Mouse (Mus musculus) right cerebral cortex, postnatal 25 days (tissue): ENCODE results near the gene Rasgrf1.

ENCODE experiments used
- DNase-seq: peaks from one replicate; pipeline ENCODE4 v3.0.0; 2022

Rasgrf1 gene

DNA sequence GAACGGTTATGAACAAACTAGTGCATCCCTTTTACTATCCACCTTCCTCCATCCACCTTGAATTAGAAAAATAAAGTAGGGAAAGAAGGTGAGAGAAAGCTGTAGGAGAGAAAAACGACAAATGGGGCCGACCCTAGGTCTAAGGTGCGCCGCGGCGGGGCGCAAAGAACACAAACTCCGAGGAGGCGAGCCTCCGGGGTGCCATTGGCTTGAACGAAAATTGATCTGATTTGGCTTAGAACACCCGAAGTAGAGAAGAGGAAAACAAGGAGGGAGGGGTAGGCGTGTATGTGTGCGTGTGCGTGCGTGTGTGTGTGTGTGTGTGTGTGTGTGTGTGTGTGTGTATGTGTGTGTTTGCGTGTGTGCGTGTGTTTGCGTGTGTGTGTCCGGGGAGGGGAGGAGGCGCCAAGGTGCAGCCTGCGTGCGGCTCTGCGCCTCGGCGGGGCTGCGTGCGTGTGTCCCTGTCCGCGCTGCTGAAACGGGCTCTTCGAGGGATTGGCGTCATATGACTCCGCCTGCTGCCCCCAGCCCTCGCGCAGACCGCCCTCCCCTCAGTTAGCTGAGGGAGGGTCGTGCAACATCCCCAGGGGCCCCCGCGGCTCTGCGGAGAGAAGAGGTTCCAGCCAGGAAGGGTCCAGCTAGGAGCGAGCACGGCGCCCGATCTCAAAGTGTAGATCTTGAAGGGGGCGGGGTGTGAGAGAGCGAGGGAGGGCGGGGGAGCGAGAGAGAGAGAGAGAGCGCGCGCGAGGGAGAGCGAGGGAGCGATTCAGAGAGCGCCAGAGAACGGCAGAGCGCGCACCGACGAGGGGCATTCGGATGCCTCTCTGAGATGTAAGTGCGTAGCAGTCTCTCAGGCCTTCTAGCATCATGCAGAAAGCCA, at the start of gene Rasgrf1:
TSS of gene Rasgrf1 (plus strand) at position 778 of the 880 bp plus-strand sequence.
- peak; percentile 78 for DNase-seq

DNA sequence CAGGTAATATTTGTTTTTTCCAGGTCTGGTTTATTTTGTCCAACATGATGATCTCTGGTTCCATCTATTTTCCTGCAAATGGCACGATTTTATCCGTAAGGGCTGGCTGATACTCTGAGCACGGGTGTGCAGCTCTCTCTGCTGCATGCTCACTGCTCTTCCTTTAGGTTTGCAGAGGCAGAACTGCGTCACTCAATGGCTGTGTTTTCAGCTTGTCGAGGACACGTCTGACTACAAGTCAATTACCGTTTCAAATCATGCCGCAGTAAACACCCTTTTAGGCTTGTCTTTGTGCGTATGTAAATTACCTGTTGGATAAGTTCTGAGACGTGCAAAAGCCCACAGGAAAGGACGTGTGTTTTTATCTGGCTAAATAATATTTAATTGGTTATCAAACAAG, 49.6 kb upstream of the Rasgrf1 start:
- no peak for DNase-seq

DNA sequence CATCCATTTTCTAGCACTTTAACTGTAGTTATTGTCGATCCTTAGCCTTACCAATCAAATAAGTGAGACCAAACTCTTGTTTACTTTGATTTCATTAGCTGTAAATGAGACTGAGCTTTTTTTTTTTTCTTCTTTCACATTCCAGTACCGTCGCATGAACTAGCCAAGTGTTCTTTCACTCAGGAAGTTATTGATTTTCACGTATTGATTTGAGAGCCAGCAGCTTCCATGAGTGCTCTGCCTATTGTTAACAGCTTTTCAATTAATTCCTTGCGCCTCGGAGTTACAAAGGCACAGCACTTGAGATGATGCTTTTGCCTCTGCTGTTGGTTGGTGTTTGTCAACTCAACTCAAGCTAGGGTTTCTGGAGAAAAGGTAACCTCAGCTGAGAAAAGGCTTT, 49.1 kb upstream of the Rasgrf1 start:
- no peak for DNase-seq

DNA sequence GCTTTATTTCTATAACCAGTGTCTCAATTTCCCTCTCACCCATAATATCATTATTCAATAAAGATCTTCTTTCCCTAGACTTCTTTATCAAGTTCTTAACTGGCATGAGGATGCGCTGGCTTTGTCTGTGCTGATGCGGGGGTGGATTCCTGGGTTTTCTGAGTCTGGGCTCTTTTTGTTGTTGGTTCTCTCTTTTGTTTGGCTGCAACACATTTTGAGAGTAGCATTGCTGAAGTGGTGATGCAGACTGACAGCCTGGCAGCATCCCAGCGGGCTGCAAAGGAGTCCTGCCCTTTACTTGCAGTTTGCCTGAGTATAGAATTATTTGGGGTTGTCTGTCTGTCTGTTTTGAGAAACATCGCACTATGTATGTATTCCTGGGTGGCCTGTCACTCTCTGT, 42.6 kb upstream of the Rasgrf1 start:
- no peak for DNase-seq

DNA sequence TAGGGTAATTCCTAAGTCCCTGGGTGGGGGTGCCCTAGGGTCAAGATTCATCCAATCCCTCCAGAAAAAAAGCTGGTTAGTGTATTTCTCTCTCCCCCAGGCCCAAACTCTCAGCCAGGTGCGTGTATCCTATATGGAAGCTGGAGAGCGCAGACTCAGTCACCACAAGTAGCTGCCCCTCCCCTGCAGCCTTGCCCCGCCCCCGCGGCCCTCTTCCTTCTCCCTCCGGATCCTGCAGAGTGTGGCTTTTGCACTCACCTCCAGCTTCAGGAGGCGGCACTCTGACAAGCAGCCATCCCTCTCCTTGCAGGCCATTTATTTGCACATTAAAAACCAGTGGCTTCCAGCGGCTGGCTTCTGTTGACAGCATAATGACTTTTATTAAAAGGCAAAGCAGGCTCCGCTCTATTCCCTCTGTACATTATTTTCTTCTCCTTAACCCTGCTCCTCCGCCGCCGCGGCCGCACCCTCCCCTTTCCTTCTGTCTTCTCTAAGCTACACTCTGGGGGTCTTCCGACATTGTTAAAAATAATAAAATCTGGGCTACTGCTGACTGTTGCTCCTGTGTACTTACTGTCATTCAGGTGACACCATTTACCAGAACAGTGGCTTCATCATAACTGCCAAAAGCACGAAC, 41.5 kb upstream of the Rasgrf1 start:
- no peak for DNase-seq

DNA sequence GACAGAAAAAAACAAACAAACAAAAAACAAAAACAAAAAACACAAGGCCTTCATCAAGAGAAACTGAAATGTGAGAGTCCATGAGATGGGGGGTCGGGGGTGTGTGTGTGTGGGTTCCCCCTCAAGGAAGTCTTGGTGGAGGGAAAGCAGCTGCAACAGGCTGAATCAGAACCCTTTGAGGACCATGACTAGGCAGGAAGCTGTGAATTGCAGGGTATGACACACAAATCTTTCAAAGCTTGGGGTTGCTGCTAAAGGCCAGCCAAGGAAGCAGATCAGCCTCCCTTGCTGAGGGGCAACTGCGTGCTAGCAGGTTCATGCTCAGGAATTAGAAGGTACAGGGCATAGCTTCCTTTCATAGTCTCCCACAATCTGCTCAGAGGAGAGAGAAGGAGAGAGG, 40.1 kb upstream of the Rasgrf1 start:
- DNase-seq, result no peak

DNA sequence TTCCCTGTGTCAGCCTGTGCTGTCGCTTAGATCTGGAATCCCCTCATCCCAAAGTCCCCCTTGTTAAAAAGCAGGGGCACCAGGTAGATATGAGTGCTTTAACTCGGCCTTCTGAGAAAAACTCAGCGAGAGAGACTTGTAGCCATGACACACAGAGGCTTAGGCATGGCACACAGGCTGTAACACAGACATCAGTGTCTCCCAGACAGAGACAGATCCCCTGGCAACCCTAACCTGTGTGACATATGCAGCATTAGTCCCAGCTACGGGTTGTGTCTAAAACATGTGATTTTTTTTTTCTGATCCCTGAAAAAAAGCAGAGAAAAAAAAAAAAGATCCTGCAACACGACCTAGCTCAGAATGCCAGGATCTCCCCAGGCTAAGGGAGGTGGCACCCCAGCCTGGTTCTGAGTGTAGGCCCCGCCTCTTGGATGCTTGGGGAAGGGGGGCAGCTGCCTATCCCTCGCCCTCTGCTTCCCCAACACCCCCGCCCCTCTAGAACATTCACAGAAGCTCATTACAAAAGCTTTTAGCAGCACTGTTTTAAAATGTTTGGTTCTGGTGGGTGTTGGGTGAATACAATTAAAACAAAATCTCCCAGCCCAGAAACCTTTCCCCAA, 39.1 kb upstream of the Rasgrf1 start:
- no peak for DNase-seq

DNA sequence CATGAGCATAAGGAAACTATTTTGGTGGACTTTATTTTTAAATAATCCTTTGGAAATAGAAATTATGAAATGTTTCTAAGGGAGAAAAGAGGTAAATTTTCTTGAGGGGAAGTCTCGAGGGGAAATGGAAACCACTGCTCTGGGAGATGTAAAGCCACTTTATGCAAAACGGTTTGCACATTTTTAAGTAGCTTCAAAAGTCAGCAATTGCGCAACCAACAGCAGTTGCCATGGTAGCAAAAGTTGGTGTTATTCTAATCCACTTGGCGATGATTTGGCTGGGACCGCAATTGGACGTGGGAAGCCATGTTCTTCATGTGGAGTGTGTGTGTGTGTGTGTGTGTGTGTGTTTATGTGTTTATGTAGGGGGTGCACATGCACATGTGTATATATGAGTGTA, 37.6 kb upstream of the Rasgrf1 start:
- DNase-seq, result no peak

DNA sequence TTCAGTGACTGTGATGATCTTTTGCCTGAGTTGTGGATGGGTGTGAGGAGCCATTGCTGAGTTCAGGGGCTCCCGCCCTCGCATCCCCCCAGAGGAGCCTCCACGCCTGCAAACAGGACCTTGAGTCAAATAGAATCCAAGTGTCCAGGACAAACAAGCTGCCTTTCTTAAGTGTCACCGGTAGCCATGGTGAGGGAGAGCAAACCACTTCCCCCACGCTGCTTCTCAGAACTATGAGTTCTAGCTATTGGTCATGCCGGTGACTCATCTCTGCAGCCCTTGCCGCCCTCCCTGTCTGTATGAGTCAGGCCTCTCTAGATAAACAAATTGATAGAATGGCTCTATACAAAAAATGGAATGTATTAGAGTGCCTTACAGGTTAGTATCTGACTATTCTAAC, 35.3 kb upstream of the Rasgrf1 start:
- DNase-seq, result no peak

DNA sequence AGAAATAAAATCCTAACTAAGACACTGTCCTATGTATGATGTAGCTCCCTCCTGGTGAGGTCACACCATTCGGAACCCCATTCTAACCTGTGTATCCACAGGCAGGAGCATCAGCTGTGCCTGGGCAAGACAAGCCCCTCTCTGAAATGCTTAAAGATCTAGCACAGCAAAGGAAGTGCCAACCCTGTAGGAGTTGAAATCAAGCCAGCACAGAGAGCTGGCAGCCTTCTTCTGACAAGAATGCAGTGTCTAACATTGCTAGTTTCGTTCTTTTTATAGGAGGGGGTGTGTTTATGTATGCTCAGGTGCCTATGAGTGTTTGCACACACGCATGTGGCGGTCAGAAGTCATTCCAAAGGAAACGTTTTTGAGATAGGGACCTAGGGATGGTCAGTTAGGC, 34.2 kb upstream of the Rasgrf1 start:
- no peak for DNase-seq

DNA sequence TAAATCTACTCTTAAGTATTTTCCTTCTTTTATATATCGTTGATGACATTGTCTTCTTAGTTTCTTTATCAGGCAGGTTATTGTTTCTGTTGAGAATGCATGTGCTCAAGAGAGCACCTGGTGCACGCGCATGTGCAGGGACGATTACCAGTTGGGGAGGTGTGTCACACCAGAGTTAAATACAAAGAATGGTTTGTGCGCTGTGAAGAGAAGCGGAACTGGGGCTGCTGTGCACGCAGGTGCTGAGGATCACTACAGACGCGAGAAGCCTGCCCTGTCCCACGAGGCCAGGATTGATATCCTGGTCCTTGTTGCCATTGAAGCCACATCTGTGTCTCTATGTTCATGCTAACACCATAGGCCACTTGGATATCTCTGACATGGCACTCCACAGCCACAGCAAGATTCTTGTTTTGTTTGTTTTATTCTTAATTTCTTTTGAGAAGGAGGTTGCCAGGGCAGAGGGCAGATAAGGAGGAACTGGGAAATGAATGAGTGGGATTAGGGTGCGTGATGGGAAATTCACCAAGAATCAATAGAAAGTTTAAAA, 31.2 kb upstream of the Rasgrf1 start:
- no peak for DNase-seq

DNA sequence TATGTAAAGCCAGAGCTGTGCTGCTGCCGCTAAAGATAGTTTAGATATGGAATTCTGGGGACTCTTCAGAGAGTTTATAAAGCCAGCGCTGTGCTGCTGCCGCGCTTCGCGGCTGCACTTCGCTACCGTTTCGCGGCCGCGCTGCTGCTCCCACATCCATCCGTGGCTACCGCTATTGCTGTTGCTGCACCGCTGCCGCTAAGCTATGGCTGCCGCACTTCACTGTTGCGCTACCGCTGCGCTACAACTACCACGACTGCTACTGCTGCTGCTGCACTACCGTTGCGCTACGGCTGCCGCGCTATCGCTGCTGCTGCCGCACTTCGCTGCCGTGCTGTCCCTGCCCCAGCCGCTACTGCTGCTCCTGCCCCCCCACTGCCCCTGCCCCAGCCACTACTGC, 30.1 kb upstream of the Rasgrf1 start:
- DNase-seq, result peak; percentile 43

DNA sequence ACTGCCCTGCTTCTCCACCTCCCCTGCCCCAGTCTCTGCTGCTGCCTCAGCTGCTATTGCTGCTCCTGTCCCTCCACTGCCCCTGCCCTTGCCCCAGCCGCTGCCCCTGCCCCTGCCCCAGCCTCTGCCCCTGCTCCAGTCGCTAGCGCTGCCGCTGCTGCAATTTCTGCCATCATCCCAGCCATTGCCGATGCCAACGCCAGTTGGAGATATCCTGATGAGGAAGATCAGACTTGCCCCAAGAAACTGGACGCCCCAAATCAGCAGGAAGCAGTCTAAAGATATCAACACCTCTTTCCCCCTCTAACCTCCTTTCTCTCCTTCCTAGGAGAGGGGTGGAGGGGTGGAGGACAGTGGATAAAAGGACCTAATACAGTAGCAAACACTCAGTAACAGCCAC, 28.2 kb upstream of the Rasgrf1 start:
- no peak for DNase-seq

DNA sequence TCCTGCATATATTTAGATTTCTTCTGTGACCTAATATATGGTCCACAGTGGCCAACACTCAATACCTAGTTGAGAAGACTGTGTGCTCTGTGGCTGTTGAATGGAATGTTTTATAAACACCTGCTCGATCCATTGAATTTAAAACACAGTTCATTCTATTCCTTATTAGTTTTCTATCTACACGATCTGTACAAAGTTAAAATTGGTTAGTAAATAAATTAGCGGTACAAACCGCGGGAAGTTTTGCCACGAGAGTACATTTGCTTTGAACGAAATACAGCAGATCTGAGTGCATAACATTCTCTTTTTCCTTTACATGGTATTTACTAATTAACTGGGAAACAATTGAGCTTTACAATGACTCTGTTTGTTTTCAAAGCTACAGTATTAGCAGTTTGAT, 27.1 kb upstream of the Rasgrf1 start:
- DNase-seq, result no peak

DNA sequence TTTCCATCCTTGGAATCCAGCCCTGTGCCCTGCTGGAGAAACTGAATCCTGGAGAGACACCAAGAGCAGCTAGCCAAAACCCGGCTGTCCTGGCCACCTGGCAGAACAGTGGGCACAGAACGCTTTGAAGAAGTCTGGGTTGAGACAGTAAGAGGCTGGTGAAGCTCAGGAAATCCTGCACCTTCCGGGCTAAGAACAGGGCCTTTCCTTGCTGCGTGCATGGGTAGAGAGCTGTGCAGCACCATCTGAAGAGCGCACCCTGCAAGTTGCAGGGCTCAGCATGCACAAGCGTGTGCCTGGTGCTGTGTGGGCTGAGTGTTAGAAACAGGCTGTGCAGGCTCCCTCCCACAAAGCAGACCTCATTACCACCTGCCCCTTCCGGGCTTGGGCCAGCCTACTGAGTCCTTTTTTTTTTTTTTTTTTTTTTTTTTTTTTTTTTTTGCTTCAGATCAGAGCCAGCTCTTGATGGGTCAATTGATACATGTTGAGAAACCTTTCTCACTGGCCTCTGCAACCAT, 23.9 kb upstream of the Rasgrf1 start:
- DNase-seq, result no peak

DNA sequence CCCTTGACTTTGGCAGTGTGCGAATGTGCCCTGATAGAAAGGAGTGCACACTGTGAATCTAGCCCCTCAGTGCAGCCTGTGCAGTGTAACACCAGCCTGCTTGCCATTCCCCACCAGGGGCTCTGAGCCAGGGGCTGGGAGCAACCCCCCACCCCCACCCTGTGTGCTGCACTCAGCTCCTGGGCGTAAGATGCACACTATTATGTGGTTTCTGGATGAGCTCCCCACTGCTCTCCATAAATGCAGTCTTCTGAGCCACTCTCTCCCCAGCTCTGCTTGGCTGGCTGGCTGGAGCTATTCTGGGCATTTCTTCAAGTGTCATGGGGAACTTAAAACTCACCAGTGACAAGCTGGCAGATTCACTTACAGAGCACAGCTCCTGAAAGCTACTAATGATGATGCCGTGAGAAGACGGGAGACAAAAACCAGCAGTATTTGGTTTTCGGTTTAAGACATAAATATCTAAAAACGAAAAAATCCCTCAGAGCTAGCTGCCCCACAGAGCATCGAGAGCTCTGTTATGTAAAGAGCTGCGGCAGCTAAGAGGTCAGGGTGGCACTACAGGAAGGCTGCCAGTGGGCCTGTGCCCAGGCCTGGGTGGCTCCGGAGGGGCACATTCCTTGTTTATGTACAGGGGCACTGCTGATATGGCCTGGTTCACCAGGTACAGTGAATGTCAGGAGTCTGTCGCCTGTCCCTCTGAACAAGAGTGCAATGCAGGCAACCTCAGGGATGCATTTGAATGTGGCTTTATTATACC, 18.0 kb upstream of the Rasgrf1 start:
- no peak for DNase-seq

DNA sequence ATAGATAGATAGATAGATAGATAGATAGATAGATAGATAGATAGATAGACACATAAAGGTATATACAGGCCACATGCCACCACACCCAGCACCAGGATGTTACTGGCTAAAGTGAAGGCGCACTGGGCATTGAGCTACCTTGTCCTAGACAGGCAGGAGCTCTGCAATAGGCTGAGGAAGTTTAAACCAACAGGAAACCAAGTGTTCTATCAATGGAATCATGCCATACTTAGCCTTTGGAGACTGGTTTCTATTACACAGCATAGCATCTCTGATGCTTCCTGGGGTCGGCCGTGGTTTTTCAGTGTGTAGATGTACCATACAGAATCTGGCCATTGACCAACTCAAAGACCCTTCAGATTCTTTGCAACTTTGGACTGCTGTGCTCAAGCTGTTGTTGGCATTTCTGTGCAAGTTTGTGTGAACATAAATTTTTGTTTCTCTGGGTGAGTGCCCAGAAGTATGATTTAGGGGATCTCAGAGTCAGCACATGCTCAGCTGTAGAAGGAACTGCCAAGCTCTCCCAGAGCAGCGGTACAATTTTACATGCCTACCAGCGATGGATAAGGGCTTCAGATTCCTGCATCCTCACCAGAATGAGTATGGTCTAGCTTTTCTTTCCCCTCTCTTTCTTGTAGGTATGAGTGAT, 17.0 kb upstream of the Rasgrf1 start:
- no peak for DNase-seq

DNA sequence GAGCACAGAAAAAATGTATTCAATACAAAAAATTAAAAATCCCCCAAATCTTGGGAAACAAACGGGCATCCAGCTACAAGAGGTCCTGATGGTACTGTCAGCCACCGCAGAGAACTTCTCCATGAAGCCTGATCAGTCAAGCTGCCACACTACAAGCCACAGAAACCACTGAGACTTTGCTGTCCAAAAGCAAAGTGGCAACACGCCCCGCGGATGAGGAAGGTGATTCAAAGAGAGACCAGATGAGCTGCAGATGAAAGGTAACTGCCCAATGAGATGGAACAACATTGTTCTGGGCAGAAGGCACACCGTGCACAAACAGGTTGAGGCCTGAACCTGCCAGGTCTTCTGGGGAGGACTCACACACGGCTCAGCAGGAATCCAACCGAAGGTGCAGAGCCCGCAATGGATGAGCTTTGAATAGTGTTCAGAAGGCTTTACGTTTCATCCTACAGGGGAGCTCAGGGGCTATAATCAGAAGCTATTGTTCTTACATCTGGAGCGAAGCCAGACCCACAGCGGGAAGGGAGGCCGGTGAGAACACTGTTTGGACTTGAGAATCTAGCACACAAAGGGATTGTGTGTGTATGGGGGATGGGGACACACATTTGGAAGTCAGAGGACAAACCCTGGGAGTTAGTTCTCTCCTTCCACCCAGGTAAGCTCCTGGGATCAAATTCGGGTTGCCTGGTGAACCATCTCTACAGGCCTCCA, 9.4 kb upstream of the Rasgrf1 start:
- DNase-seq, result no peak

DNA sequence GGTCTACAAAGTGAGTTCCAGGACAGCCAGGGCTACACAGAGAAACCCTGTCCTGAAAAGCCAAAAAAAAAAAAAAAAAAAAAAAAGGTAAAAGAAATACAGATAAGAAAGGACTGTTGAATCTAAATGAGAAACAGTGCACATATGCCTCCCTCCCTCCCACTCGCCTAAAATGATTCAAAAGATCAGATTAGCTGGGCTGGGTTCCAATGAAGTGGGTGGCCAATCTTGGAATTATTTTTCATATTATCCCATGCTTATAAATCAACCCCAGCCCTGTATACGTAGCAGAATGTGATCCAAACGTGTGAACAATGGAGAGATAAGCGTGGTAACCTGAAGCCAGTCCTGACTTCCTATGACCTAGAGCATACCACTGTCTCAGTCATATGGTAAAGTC, 8.5 kb upstream of the Rasgrf1 start:
- no peak for DNase-seq

DNA sequence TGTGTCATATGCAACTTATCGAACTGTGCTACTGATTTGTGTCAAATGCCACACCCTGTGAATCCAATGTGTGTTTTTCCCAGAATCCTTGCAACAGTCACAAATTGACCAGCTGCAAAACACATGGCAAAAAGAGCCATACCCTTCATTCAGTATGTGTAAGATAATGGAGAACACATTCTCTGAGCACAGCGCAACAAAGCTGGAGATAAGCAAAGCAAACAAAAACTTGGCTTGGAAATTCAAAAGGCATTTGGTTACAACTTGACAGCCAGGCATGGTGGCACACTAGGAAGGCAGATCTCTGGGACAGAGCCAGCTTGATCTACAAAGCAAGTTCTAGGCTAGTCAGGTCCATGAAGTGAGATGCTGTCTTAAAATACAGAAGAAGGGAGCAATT, 6.9 kb upstream of the Rasgrf1 start:
- DNase-seq, result no peak

DNA sequence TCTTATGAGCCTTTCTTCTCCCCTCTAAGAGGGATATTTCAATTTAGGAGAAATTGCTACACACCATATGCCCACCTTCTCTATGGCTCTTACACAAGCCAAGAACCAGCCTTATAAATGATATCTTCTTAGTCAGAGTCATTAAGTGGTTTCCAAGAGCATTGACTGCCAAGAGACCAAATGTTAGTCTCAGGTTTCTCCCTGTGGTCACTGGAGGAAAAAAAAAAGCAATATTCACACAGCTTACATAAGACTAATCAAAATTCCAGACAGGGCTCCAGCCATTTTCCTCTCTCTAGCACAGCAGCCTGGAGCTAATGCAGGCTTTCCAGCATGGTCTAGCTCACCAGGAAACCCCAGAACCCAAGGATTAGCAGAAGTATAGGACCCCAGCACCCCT, 3.1 kb upstream of the Rasgrf1 start:
- no peak for DNase-seq

DNA sequence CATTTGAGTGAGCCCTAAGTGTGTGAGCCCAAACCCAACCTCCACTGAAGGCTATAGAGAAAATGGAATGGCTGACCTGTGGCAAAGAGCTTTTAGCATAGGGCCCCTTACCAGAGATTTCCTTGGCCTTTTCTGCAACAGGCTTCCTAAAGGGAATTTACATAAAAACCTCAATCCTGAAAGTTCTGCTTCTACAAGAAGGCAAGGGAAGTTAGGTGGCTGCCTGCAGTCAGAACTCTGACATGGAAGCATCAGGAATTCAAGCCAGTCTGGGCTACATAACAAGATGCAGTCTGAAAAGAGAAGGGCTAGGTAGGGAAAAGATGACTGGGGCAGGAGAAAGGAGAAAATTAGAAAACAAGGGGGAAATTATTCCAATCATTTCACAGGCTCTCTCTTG, 1.8 kb upstream of the Rasgrf1 start:
- no peak for DNase-seq
